Mouse (Mus musculus) gastrocnemius, postnatal 10 days (tissue): ENCODE results near the gene Tcerg1l. TPM values are rescaled to one million over a fixed set of nuclear protein-coding genes. Genes with fewer than 3 reads are reported as not detected.
A peak's percentile ranks its signal among the peaks of the same experiment; 100 is the strongest.

Experiments
- DNase-seq: peaks from one replicate; pipeline ENCODE4 v3.0.0; 2021; ENCODE audit warnings: mixed read lengths
- total RNA-seq, 2 experiments: library from RNA; stranded (reverse); gene quantifications; 2 replicates each; pipeline ENCODE4 v1.2.3; 2021

Gene Tcerg1l
- total RNA-seq, 2 experiments from 2014 or later: 0.19 to 0.25 TPM

GRCm38 (mm10) chr7:138357475-138357874 lies 40.1 kb downstream of the Tcerg1l start:
- DNase-seq: no peak

GRCm38 (mm10) chr7:138356655-138357449 lies 40.7 kb downstream of the Tcerg1l start:
- no peak for DNase-seq

- DNase-seq: no peak
Observed at GRCm38 (mm10) chr7:138345451-138345850, 52.1 kb downstream of the Tcerg1l start.

- no peak for DNase-seq
Observed at GRCm38 (mm10) chr7:138338451-138338850, 59.1 kb downstream of the Tcerg1l start.

- DNase-seq: no peak
Observed at GRCm38 (mm10) chr7:138337946-138338345, 59.6 kb downstream of the Tcerg1l start.

- DNase-seq: no peak
Observed at GRCm38 (mm10) chr7:138332504-138333168, 64.9 kb downstream of the Tcerg1l start.

GRCm38 (mm10) chr7:138331266-138331665 lies 66.3 kb downstream of the Tcerg1l start:
- no peak for DNase-seq

GRCm38 (mm10) chr7:138328637-138329036 lies 68.9 kb downstream of the Tcerg1l start:
- no peak for DNase-seq

- DNase-seq: no peak
Observed at GRCm38 (mm10) chr7:138326760-138327159, 70.8 kb downstream of the Tcerg1l start.

GRCm38 (mm10) chr7:138313733-138314132 lies 83.8 kb downstream of the Tcerg1l start:
- no peak for DNase-seq

- DNase-seq: no peak
Observed at GRCm38 (mm10) chr7:138306126-138306525, 91.4 kb downstream of the Tcerg1l start.

- DNase-seq: no peak
Observed at GRCm38 (mm10) chr7:138284790-138285189, 112.7 kb downstream of the Tcerg1l start.

- no peak for DNase-seq
Observed at GRCm38 (mm10) chr7:138275263-138275662, 122.3 kb downstream of the Tcerg1l start.

GRCm38 (mm10) chr7:138271328-138271727 lies 126.2 kb downstream of the Tcerg1l start:
- no peak for DNase-seq

GRCm38 (mm10) chr7:138269386-138269785 lies 128.1 kb downstream of the Tcerg1l start:
- DNase-seq: no peak

GRCm38 (mm10) chr7:138267976-138268646 lies 129.4 kb downstream of the Tcerg1l start:
- peak; percentile 12 for DNase-seq

GRCm38 (mm10) chr7:138248612-138249011 lies 148.9 kb downstream of the Tcerg1l start:
- no peak for DNase-seq

GRCm38 (mm10) chr7:138248176-138248575 lies 149.4 kb downstream of the Tcerg1l start:
- no peak for DNase-seq

GRCm38 (mm10) chr7:138246684-138247083 lies 150.8 kb downstream of the Tcerg1l start:
- no peak for DNase-seq

GRCm38 (mm10) chr7:138242229-138242628 lies 155.3 kb downstream of the Tcerg1l start:
- DNase-seq: no peak

- no peak for DNase-seq
Observed at GRCm38 (mm10) chr7:138237708-138238225, 159.8 kb downstream of the Tcerg1l start.

- DNase-seq: no peak
Observed at GRCm38 (mm10) chr7:138224252-138224651, 173.3 kb downstream of the Tcerg1l start.

- DNase-seq: no peak
Observed at GRCm38 (mm10) chr7:138222951-138223350, 174.6 kb downstream of the Tcerg1l start.
